Mouse (Mus musculus) granulocyte monocyte progenitor cell, adult 5-6 weeks (primary cell): ENCODE measurements around the gene Ube2f. TPM values are rescaled to one million over a fixed set of nuclear protein-coding genes. Genes with fewer than 3 reads are reported as not detected.

Source experiments
- total RNA-seq, 2 experiments: library from RNA; stranded (forward) in 1 of 2; stranded (reverse) in 1 of 2; fragments of 200-712, 200-1000 nt in 1 of 2; fragments of >200 nt in 1 of 2; fragmentation: Nextera tagmentation in 1 of 2; gene quantifications; 2 replicates each; pipeline ENCODE4 v1.2.3; 2014 to 2017

The Ube2f gene
- total RNA-seq, 2 experiments from 2014 or later: 40.4 to 94.7 TPM

Other genes starting within 250 kb of the Ube2f start
- 1.1 and 9.6 TPM in 2 replicates for gene Rbm44, start 105.2 kb upstream of the Ube2f start, total RNA-seq (2014; fragmentation: Nextera tagmentation)
- 5.2 and 7.8 TPM in 2 replicates for gene Rbm44, start 105.2 kb upstream of the Ube2f start, total RNA-seq (2017)
- gene Ramp1, start 70.5 kb upstream of the Ube2f start, total RNA-seq (2014; fragmentation: Nextera tagmentation): 160 and 199 TPM in 2 replicates
- 179 and 199 TPM in 2 replicates for gene Ramp1, start 70.5 kb upstream of the Ube2f start, total RNA-seq (2017)
- gene Scly, start 48.0 kb downstream of the Ube2f start, total RNA-seq (2014; fragmentation: Nextera tagmentation): 31.6 and 39.5 TPM in 2 replicates
- 20.9 and 21.8 TPM in 2 replicates for gene Scly, start 48.0 kb downstream of the Ube2f start, total RNA-seq (2017)
- 0.17 and 0.95 TPM in 2 replicates for gene Espnl, start 71.8 kb downstream of the Ube2f start, total RNA-seq (2014; fragmentation: Nextera tagmentation)
- 0.22 and 0.26 TPM in 2 replicates for gene Espnl, start 71.8 kb downstream of the Ube2f start, total RNA-seq (2017)
- gene Klhl30, start 100.7 kb downstream of the Ube2f start, total RNA-seq (2014; fragmentation: Nextera tagmentation): not detected in 2 replicates
- not detected in 2 replicates for gene Klhl30, start 100.7 kb downstream of the Ube2f start, total RNA-seq (2017)
- 0.24 TPM in 1 of 2 replicates, not detected in the other for gene Erfe, start 116.1 kb downstream of the Ube2f start, total RNA-seq (2014; fragmentation: Nextera tagmentation)
- gene Erfe, start 116.1 kb downstream of the Ube2f start, total RNA-seq (2017): 0.26 TPM in 1 of 2 replicates, not detected in the other
- 108 and 113 TPM in 2 replicates for gene Ilkap, start 148.5 kb downstream of the Ube2f start, total RNA-seq (2014; fragmentation: Nextera tagmentation)
- gene Ilkap, start 148.5 kb downstream of the Ube2f start, total RNA-seq (2017): 109 and 111 TPM in 2 replicates
- gene Hes6, start 163.7 kb downstream of the Ube2f start, total RNA-seq (2014; fragmentation: Nextera tagmentation): 45.9 and 51.9 TPM in 2 replicates
- gene Hes6, start 163.7 kb downstream of the Ube2f start, total RNA-seq (2017): 29.1 TPM in 2 replicates
- gene Per2, start 209.0 kb downstream of the Ube2f start, total RNA-seq (2014; fragmentation: Nextera tagmentation): 4.3 and 7.8 TPM in 2 replicates
- 3.2 and 8.7 TPM in 2 replicates for gene Per2, start 209.0 kb downstream of the Ube2f start, total RNA-seq (2017)
- 5.2 and 7.0 TPM in 2 replicates for gene Traf3ip1, start 244.3 kb downstream of the Ube2f start, total RNA-seq (2014; fragmentation: Nextera tagmentation)
- gene Traf3ip1, start 244.3 kb downstream of the Ube2f start, total RNA-seq (2017): 4.6 and 5.6 TPM in 2 replicates